Mouse (Mus musculus) embryonic fibroblast, embryonic 13.5 days (primary cell): ENCODE measurements around the gene Fam213b. TPM values are rescaled to one million over a fixed set of nuclear protein-coding genes. Genes with fewer than 3 reads are reported as not detected.

ENCODE experiments used
- H3K27ac ChIP-seq: 2 replicates; pipeline ENCODE4 v1.5.1; 2012; ENCODE audit warnings: low read length, control low read depth, inconsistent platforms; ENCODE audit not compliant: insufficient read depth
- H3K4me1 ChIP-seq: 2 replicates; pipeline ENCODE4 v1.6.1; 2011; ENCODE audit warnings: low read length; ENCODE audit not compliant: control insufficient read depth, insufficient read depth
- H3K4me3 ChIP-seq: 2 replicates; pipeline ENCODE4 v1.5.1; 2011; ENCODE audit warnings: mild to moderate bottlenecking, control low read depth, low read length; ENCODE audit not compliant: insufficient read depth
- CTCF ChIP-seq: IDR thresholded peaks from 2 replicates; pipeline ENCODE4 v1.5.1; 2011; ENCODE audit warnings: mild to moderate bottlenecking, control low read depth, low read length, moderate library complexity, borderline replicate concordance; ENCODE audit not compliant: insufficient read depth
- POLR2A ChIP-seq: IDR thresholded peaks from 2 replicates; pipeline ENCODE4 v1.6.1; 2011; ENCODE audit warnings: low read depth, mild to moderate bottlenecking, control low read depth, low read length, moderate library complexity
- polyA plus RNA-seq: library from polyadenylated mRNA; stranded (reverse); fragments of >200 nt; gene quantifications from 2 replicates; pipeline ENCODE4 v1.2.4, GENCODE M21; 2011; ENCODE audit warnings: low read depth; ENCODE audit not compliant: missing spikeins, insufficient read length

The Fam213b gene
- polyA plus RNA-seq, 1 experiment, result 13.7 TPM

GRCm38 (mm10) chr4:154882014-154882659, 16.8 kb downstream of the Fam213b start:
- Histone ChIP-seq H3K27ac (no peak overlapping the region), H3K4me3 (no peak overlapping the region), H3K4me1 (no peaks in the 10 kb centered on the region)
- TF ChIP-seq CTCF, result no peak
- TF ChIP-seq POLR2A, result no peak

- no peak overlapping the region for H3K27ac ChIP-seq
- TF ChIP-seq POLR2A (no peak), CTCF (no peak)
Observed at GRCm38 (mm10) chr4:154880730-154881129, 18.2 kb downstream of the Fam213b start.

GRCm38 (mm10) chr4:154877864-154878548, 20.9 kb downstream of the Fam213b start:
- no peaks in the 10 kb centered on the region for H3K4me1 ChIP-seq
- H3K4me3 ChIP-seq, result peak overlapping the region; percentile 30

More at GRCm38 (mm10) chr4:154880730-154881129, 18.2 kb downstream of the Fam213b start:
- H3K4me3 ChIP-seq, result no peak overlapping the region
- no peaks in the 10 kb centered on the region for H3K4me1 ChIP-seq

GRCm38 (mm10) chr4:154873186-154873585, 25.7 kb downstream of the Fam213b start:
- TF ChIP-seq CTCF (no peak), POLR2A (no peak)
- H3K27ac ChIP-seq, result no peak overlapping the region
- H3K4me3 ChIP-seq, result no peak overlapping the region
- H3K4me1 ChIP-seq, result no peaks in the 10 kb centered on the region

More at GRCm38 (mm10) chr4:154877864-154878548, 20.9 kb downstream of the Fam213b start:
- TF ChIP-seq POLR2A, result peak; percentile 87
- TF ChIP-seq CTCF, result peak; percentile 76
- peak overlapping the region; percentile 60 for H3K27ac ChIP-seq

- Histone ChIP-seq H3K27ac (no peak overlapping the region), H3K4me3 (no peak overlapping the region), H3K4me1 (no peaks in the 10 kb centered on the region)
- TF ChIP-seq POLR2A (no peak), CTCF (no peak)
Observed at GRCm38 (mm10) chr4:154871757-154872251, 27.1 kb downstream of the Fam213b start.

- Histone ChIP-seq H3K4me1 (no peaks in the 10 kb centered on the region), H3K27ac (no peak overlapping the region), H3K4me3 (no peak overlapping the region)
- no peak for TF ChIP-seq POLR2A
- TF ChIP-seq CTCF, result no peak
Observed at GRCm38 (mm10) chr4:154870721-154871120, 28.2 kb downstream of the Fam213b start.

- Histone ChIP-seq H3K27ac (no peak within 1 kb of the TSS), H3K4me3 (no peak within 1 kb of the TSS), H3K4me1 (no peaks in the 10 kb centered on the region)
- TF ChIP-seq POLR2A (no peak), CTCF (no peak)
Observed at GRCm38 (mm10) chr4:154869440-154869839, 29.5 kb downstream of the Fam213b start, which contains the start of gene Mmel1. Gene Mmel1 (plus strand): TSS chr4:154869585.

GRCm38 (mm10) chr4:154867257-154867656, 31.7 kb downstream of the Fam213b start:
- no peak for TF ChIP-seq CTCF
- TF ChIP-seq POLR2A, result no peak
- Histone ChIP-seq H3K4me1 (no peaks in the 10 kb centered on the region), H3K27ac (no peak overlapping the region), H3K4me3 (no peak overlapping the region)

GRCm38 (mm10) chr4:154866391-154866790, 32.5 kb downstream of the Fam213b start:
- H3K4me3 ChIP-seq, result no peak overlapping the region
- no peak for TF ChIP-seq CTCF
- no peak for TF ChIP-seq POLR2A
- no peaks in the 10 kb centered on the region for H3K4me1 ChIP-seq
- no peak overlapping the region for H3K27ac ChIP-seq
